Mouse (Mus musculus): ENCODE data around the gene Tff3. TPM values are rescaled to one million over a fixed set of nuclear protein-coding genes. Genes with fewer than 3 reads are reported as not detected.

Tff3 gene
- total RNA-seq (2012; rRNA removed) (not detected in 2 replicates), total RNA-seq (2014; rRNA removed) (not detected in 2 replicates), polyA plus RNA-seq (2012; ENCODE audit: insufficient read length, low read depth) (not detected in 2 replicates)

DNA sequence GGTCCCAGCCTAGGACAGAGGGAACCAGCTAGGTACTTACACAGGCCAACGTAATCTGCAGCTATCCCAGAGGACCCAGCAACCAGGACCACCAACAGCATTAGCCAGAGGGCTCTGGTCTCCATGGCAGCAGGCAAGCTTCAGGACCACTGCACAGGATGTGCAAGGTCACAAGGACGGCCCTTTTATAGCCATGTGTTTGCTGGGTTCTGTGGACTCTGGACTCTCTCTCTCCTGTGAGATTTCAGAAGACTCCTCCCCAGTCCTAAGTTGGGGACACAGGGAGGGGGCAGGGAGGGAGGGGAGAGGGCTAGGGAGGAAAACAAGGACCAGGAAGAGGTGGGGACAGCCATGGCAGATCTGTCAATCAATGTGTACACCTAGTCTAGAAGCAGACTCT is at the start of gene Tff3:
TSS of gene Tff3 (minus strand) at position 195 of the 400 bp plus-strand sequence.
- in situ Hi-C loops (cut with MboI; ENCODE audit: low pct_ligation_motif_present, low pct_unique_long_range_greater_than_20kb, low sequenced_read_pairs), result loop anchor here (5.0 kb wide), 2 partner anchors 113 to 117 kb away; no protein-coding TSS in a partner anchor
- H3K27me3 ChIP-seq (replicated peaks), result peaks cover 70% of the 10 kb centered on the region
- no peak within 1 kb of the TSS for H3K4me2 ChIP-seq (ENCODE audit: insufficient read depth, low read depth, poor library complexity, severe bottlenecking)
- peaks cover under 1% of the 10 kb centered on the region for H3K9me3 ChIP-seq (replicated peaks; ENCODE audit: low read length)
- dilution Hi-C loops (cut with MboI; ENCODE audit: extremely low pct_ligation_motif_present, extremely low pct_unique_long_range_greater_than_20kb, low sequenced_read_pairs), result no loop called here
- H3K79me2 ChIP-seq (replicated peaks; ENCODE audit: control insufficient read depth, extremely low read depth, insufficient read depth, poor library complexity, severe bottlenecking), result no peaks in the 10 kb centered on the region
- no peak within 1 kb of the TSS for H3K4me3 ChIP-seq (replicated peaks in 1 of 3; ENCODE audit: low read depth in 2 of 3, low read length in 2 of 3, poor library complexity in 1 of 3)
- no peaks in the 10 kb centered on the region for H3K36me3 ChIP-seq (replicated peaks in 1 of 2; ENCODE audit: control insufficient read depth in 1 of 2, insufficient read depth in 1 of 2, low read length in 1 of 2)
- no peak within 1 kb of the TSS for H3K27ac ChIP-seq (ENCODE audit: insufficient read depth, low read depth)
- no peak within 1 kb of the TSS for H3K9ac ChIP-seq (ENCODE audit: insufficient read depth, low read depth)
- peaks cover 0 to 4% of the 10 kb centered on the region in 2 experiments; a peak in 1 of 4 replicates for H3K4me1 ChIP-seq (ENCODE audit: control insufficient read depth in 1 of 2, insufficient read depth in 2 of 2)
- no peak for DNase-seq (ENCODE audit: extremely low read depth)
- no peak for TF ChIP-seq RAD21 (IDR thresholded peaks at IDR 0.05; ENCODE audit: low read depth, low read length)

DNA sequence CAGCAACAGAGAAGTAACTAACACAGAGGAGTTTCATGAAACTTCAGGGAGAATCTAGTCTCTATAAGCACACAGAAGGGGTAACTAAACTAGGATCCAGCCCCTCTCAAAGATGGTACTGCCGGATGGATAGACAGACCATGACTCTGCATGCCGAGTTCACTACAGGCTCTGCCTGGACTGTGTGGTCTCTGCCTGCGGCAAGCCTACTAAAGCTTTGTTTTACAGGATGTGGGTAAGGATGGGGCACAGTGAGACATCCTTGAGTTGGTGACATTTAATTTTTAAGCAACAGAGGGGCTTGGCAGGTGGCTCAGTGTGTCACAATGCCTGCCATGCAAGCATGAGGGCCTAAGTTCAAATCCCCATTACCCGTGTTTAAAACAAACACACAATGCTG is 46.9 kb upstream of the Tff3 start:
- no peak for DNase-seq (ENCODE audit: extremely low read depth)
- peaks cover 0 to 1% of the 10 kb centered on the region in 2 experiments; a peak in 1 of 4 replicates for H3K4me1 ChIP-seq (ENCODE audit: control insufficient read depth in 1 of 2, insufficient read depth in 2 of 2)
- H3K9me3 ChIP-seq (replicated peaks; ENCODE audit: low read length), result peaks cover 4% of the 10 kb centered on the region
- H3K4me3 ChIP-seq (replicated peaks in 1 of 3; ENCODE audit: low read depth in 2 of 3, low read length in 2 of 3, poor library complexity in 1 of 3), result no peak overlapping the region
- H3K79me2 ChIP-seq (replicated peaks; ENCODE audit: control insufficient read depth, extremely low read depth, insufficient read depth, poor library complexity, severe bottlenecking), result no peaks in the 10 kb centered on the region
- TF ChIP-seq SIN3A (IDR thresholded peaks at IDR 0.05; ENCODE audit: low read length), result no peak
- TF ChIP-seq USF2 (conservative IDR thresholded peaks at IDR 0.05; ENCODE audit: low read depth, low read length), result no peak
- no peak for TF ChIP-seq HCFC1 (IDR thresholded peaks at IDR 0.05; ENCODE audit: low read depth, low read length)
- no peak for TF ChIP-seq POLR2A (IDR thresholded peaks at IDR 0.05; ENCODE audit: low read depth, low read length)
- TF ChIP-seq MAX (IDR thresholded peaks at IDR 0.05; ENCODE audit: low read length), result no peak
- no peak for TF ChIP-seq CTCF (conservative IDR thresholded peaks at IDR 0.05 in 1 of 2, IDR thresholded peaks at IDR 0.05 in 1 of 2; ENCODE audit: low read depth in 2 of 2, low read length in 2 of 2)
- no peak for TF ChIP-seq E2F4 (IDR thresholded peaks at IDR 0.05; ENCODE audit: insufficient replicate concordance, low read depth, low read length)
- no peak overlapping the region for H3K4me2 ChIP-seq (ENCODE audit: insufficient read depth, low read depth, poor library complexity, severe bottlenecking)
- no peak overlapping the region for H3K9ac ChIP-seq (ENCODE audit: insufficient read depth, low read depth)
- dilution Hi-C loops (cut with MboI; ENCODE audit: extremely low pct_ligation_motif_present, extremely low pct_unique_long_range_greater_than_20kb, low sequenced_read_pairs), result no loop called here
- in situ Hi-C loops (cut with MboI; ENCODE audit: low pct_ligation_motif_present, low pct_unique_long_range_greater_than_20kb, low sequenced_read_pairs), result no loop called here
- H3K27me3 ChIP-seq (replicated peaks), result peaks cover 14% of the 10 kb centered on the region
- no peak overlapping the region for H3K27ac ChIP-seq (ENCODE audit: insufficient read depth, low read depth)
- H3K36me3 ChIP-seq (replicated peaks in 1 of 2; ENCODE audit: control insufficient read depth in 1 of 2, insufficient read depth in 1 of 2, low read length in 1 of 2), result no peaks in the 10 kb centered on the region

DNA sequence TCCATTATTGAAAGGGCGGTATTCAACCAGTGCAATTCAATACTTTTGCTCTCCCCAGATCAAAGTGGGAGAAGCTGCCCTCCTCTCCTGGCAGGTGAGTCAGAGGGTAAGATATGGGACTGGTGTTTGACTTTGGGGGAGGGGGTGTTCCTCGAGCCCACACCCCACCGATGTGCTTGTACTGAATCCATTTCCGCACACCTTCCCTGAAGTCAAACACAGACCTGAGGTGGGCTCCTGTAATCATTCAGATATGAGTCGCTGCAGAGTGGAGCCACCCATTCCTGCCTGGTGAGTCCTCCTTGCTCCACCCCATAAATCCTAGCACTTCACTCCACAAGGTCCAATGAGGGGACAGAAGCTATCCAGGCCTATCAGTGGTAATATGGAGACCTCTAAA is 40.4 kb upstream of the Tff3 start:
- Histone ChIP-seq H3K4me2 (ENCODE audit: insufficient read depth, low read depth, poor library complexity, severe bottlenecking) (no peak overlapping the region), H3K27ac (ENCODE audit: insufficient read depth, low read depth) (no peak overlapping the region), H3K27me3 (replicated peaks) (peaks cover 20% of the 10 kb centered on the region), H3K36me3 (replicated peaks in 1 of 2; ENCODE audit: control insufficient read depth in 1 of 2, insufficient read depth in 1 of 2, low read length in 1 of 2) (no peaks in the 10 kb centered on the region), H3K9me3 (replicated peaks; ENCODE audit: low read length) (peaks cover 4% of the 10 kb centered on the region), H3K4me1 (ENCODE audit: control insufficient read depth in 1 of 2, insufficient read depth in 2 of 2) (peaks cover 10 to 29% of the 10 kb centered on the region in 2 experiments), H3K79me2 (replicated peaks; ENCODE audit: control insufficient read depth, extremely low read depth, insufficient read depth, poor library complexity, severe bottlenecking) (no peaks in the 10 kb centered on the region), H3K4me3 (replicated peaks in 1 of 3; ENCODE audit: low read depth in 2 of 3, low read length in 2 of 3, poor library complexity in 1 of 3) (no peak overlapping the region), H3K9ac (ENCODE audit: insufficient read depth, low read depth) (no peak overlapping the region)
- in situ Hi-C loops (cut with MboI; ENCODE audit: low pct_ligation_motif_present, low pct_unique_long_range_greater_than_20kb, low sequenced_read_pairs) (no loop called here), dilution Hi-C loops (cut with MboI; ENCODE audit: extremely low pct_ligation_motif_present, extremely low pct_unique_long_range_greater_than_20kb, low sequenced_read_pairs) (no loop called here)
- TF ChIP-seq ELF1 (IDR thresholded peaks at IDR 0.05; ENCODE audit: low read depth, low read length) (no peak), RAD21 (IDR thresholded peaks at IDR 0.05; ENCODE audit: low read depth, low read length) (no peak), GABPA (IDR thresholded peaks at IDR 0.05; ENCODE audit: insufficient replicate concordance, low read depth, low read length) (no peak), ZKSCAN1 (IDR thresholded peaks at IDR 0.05; ENCODE audit: borderline replicate concordance, low read depth, low read length) (no peak), MAFK (IDR thresholded peaks at IDR 0.05; ENCODE audit: insufficient replicate concordance, low read length) (no peak), SIN3A (IDR thresholded peaks at IDR 0.05; ENCODE audit: low read length) (no peak), PAX5 (IDR thresholded peaks at IDR 0.05; ENCODE audit: low read length) (no peak), CHD1 (IDR thresholded peaks at IDR 0.05; ENCODE audit: low read depth, low read length) (no peak), CTCF (conservative IDR thresholded peaks at IDR 0.05 in 1 of 2, IDR thresholded peaks at IDR 0.05 in 1 of 2; ENCODE audit: low read depth in 2 of 2, low read length in 2 of 2) (no peak), MAZ (IDR thresholded peaks at IDR 0.05; ENCODE audit: low read depth, low read length) (no peak), JUND (conservative IDR thresholded peaks at IDR 0.05; ENCODE audit: low read depth, low read length) (no peak), JUN (IDR thresholded peaks at IDR 0.05; ENCODE audit: insufficient read depth, low read depth, low read length) (no peak), RCOR1 (conservative IDR thresholded peaks at IDR 0.05; ENCODE audit: low read depth, low read length) (no peak)
- no peak for DNase-seq (ENCODE audit: extremely low read depth)

Data from CH12.LX (cell line).